Mouse (Mus musculus) liver, adult 2 months (tissue): ENCODE results near the gene Spr.

Source experiments
- CTCF ChIP-seq: fragments of 200-500 bp; IDR thresholded peaks from 2 replicates; pipeline ENCODE4 v1.5.1; 2011; ENCODE audit warnings: low read depth, low read length, control low read depth
- POLR2A ChIP-seq: fragments of 200-500 bp; IDR thresholded peaks from 2 replicates; pipeline ENCODE4 v1.6.1; 2011; ENCODE audit warnings: low read length, control low read depth; ENCODE audit not compliant: insufficient read depth; ENCODE audit errors: extremely low read depth

- TF ChIP-seq CTCF (peak; percentile 63), POLR2A (no peak)
These were observed 16.5 kb upstream of the Spr start for GRCm38 (mm10) chr6:85153970-85154540.
